Mouse (Mus musculus) heart, postnatal 4 days (tissue): Measurements from ENCODE around the gene Tet3. TPM values are rescaled to one million over a fixed set of nuclear protein-coding genes. Genes with fewer than 3 reads are reported as not detected.

Experiments used
- DNase-seq: peaks from one replicate; pipeline ENCODE4 v3.0.0; 2021
- total RNA-seq, 2 experiments: library from RNA; stranded (reverse); gene quantifications; 2 replicates each; pipeline ENCODE4 v1.2.3; 2021

Tet3 gene
- total RNA-seq, 2 experiments from 2014 or later: 51.7 to 56.7 TPM

DNA sequence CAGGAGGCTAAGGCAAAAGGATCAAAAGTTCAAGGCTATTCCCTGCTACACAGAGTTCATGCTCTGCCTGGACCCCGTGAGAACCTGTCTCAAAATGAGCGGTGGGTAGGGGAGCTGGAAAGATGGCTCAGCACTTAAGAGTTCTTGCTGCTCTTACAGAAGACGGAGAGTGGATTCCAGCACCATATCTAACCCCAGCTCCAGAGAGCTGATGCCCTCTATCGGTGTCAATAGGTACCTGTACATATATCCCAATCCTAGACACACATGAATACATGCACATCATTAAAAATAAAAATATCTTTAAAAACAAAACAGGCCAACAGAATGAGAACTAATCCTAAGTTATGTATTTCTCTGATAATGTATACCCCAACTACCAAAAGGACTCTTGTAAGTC is 19.3 kb upstream of the Tet3 start:
- no peak for DNase-seq

DNA sequence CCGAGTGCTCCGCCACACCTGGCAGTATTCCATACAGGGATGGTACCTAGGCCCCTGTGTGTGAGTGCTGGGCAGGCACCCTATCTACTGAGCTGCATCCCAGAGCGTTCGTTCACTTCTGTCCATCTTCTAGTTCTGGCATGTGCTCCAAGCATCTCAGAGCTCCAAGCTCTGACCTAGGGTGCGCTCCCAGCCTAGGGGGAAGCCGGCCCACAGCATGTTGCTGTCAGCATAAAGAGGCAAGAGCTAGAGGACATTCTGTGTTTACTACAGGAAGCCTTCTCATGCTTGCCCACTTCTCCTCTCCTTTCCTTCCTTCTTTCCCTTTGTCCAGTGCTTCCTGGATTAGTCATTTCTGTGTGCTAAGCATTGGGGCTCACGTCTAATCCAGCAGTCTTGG is 16.5 kb upstream of the Tet3 start:
- DNase-seq: no peak

DNA sequence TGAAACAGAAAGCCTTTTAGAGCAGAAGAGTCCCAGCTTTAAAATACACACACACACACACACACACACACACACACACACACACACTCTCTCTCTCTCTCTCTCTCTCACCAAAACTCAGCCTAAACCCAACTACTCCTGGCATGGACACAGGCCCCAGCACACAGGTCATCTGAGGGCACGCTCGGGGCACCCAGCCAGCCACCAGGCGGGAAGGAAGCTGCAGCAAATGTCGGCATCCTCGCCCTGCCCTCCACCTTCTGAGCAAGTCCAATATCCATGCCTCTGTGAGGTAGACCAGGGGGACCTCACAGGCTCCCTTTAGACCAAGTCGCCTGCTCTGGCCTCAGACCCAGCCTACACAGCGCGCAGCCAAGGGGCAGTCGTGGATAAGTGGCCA is 14.4 kb upstream of the Tet3 start:
- peak; percentile 77 for DNase-seq

DNA sequence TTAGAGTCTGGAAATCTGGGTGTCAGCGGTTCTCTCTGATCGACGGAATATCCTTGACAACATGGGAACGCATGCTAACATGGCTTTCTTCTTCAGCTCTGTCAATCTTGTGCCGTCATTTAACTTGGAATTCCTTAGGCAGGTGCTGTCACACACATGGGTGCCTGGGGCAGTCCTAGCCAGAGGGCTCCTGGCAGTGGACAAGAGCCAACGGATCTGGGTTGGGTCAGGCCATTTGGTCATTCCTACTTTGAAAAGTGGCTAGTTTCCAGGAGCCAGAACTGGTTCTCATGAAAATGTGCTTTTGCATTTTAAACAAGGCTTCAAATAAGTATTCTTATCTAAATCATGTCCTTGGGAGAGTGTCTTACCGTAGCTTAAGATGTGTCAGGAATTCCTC is 12.9 kb upstream of the Tet3 start:
- DNase-seq: no peak

DNA sequence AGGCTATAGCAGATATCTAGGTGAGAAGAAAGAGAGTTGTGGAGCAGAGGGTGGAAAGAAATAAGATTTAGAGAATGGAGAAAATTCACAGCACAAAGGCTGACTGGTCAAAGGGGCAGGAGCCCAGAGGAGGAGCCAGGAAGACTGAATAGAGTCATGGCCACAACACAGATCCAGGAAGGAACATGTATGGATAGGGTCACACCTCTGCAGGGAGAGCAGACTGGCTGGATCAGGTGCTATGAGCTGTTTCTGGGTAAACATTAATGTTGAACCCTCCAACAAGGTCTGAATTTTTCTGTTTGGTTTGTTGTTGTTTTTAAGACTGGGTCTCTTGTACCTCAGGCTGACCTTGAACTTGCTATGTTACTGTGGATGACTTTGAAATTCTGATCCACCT is 5.1 kb upstream of the Tet3 start:
- no peak for DNase-seq

DNA sequence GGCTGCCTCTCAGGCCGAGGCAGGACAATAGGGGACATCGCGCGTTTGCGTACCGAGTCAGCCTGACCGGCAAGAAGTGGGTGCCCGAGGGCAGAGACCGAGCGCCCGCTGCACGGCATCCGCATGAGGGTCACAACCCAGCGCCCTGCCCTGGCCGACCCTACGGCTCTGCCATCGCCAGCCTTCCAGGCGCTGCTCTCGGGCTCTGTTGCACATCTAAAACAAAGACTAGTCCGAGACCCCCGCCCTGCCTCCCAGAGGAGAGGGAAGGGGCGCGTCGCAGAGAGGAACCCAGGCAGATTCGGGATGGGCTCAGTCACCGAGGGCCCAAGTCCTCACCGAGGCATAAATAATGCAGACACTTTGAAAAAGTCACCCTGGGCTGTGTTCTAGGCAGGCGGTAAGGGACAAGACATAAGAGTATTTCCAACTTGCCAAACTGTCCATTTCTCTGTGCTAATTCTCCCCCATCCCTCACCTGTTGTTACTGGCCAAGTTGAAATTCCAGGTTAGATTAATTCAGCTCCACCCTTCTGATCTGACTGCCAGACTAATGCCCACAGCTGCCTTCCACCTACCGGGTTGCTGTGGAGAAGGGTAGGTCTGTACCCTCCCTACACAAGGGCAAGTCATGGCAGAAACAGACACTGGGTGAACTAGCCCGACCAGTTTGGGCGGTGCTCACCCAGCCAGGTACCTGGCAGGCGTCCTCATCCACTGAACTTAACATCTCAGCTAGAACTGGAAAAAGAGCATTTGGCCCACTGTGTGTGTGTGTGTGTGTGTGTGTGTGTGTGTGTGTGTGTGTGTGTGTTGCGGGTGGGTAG is 1.7 kb downstream of the Tet3 start:
- no peak for DNase-seq

DNA sequence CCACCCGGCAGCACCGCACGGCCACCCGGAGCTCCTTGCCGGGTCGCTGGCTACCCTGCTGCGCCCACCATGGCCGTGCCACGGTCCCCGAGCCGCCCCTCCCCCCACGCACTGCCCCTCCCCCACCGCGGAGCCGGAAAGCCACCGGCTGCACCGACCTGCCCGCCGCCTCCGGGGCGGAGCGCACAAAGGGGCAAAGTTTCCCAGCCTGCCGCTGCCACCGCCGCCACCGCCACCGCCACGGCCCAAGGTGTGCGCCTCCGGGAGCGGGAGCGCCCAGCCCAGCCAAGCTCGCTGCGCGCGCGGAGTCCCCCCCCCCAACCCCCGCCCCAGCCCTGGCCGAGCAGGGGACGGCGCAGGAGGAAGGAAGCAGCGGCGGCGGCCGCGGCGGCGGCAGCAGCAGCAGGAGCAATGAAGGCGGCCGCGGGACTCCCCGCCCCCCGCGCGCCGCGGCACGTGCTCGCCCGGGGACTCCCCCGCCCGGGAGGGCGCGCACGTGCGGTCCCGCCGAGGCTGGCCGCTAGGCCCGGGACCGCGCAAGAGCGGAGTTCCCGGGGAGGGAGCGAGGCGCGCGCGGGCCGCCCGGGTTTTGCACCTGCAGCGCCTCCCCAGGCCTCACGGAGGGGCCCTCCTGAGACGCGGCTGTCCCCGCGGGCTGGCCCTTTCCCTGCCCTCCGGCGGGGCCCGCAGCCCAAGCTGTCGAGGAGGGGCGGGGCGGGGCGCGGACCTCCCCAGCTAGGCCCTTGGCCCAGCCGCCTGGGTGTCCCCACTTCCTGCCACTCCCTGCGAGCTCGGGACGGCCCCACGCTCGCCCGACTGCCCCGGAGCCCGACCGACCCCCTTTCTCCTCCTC is 2.5 kb downstream of the Tet3 start:
- DNase-seq: peak; percentile 78

DNA sequence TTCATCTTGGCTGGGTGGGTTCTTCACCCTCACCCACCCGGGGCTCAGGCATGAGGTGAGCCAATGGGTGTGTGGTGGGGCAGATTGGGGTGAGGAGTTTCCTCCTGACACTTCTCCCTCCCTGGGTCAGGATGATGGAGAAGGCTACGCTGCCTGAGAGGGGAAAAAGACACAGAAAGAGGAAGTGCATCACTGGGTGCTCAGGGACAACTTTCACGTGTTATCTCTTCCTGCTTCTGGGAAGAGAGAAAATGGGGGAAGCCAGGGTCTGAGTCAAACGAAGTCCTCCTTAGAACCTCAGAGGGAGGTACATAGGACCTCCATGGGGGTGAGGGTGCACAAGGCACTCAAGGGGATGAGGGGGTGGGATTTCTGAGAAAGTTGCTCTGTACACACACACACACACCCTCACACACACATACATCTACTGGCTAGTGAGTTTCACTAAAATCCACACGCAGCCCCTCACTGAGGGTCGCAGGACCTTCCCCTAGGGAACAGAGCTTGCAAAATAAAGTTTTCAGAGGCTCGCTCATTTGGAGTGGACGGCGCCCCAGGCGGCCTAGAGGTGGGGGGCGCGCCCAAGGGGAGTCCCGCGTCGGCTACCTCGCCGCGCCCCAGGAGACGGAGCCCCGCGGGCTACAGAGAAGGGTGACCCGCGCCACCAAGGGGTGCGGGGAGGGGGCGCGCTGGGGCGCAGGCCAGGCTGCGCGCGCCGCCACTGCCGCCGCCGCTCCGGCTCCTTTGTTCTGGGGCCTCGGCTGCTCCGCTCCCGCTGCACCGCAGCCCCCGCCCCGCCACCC is 3.4 kb downstream of the Tet3 start:
- DNase-seq: peak; percentile 45

DNA sequence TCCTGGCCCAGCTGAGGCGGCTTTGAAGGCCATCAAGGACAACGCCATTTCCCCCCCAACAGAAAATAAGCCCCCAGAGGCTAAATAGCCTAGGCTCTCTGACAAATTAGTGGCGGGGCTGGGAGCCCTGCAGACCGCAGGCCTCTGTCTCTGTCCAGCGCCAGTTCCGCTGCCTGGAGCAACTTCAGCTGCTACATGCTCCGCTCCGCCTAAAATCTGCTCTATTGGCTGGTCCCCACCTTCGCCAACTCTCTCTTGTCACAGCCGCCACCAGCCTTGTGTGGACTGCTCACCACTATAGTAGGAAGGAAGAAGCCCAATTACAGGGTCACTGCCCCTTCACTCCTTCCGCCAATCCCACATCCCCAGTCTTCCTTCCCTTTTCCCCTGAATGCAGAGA is 5.2 kb downstream of the Tet3 start:
- DNase-seq: no peak

DNA sequence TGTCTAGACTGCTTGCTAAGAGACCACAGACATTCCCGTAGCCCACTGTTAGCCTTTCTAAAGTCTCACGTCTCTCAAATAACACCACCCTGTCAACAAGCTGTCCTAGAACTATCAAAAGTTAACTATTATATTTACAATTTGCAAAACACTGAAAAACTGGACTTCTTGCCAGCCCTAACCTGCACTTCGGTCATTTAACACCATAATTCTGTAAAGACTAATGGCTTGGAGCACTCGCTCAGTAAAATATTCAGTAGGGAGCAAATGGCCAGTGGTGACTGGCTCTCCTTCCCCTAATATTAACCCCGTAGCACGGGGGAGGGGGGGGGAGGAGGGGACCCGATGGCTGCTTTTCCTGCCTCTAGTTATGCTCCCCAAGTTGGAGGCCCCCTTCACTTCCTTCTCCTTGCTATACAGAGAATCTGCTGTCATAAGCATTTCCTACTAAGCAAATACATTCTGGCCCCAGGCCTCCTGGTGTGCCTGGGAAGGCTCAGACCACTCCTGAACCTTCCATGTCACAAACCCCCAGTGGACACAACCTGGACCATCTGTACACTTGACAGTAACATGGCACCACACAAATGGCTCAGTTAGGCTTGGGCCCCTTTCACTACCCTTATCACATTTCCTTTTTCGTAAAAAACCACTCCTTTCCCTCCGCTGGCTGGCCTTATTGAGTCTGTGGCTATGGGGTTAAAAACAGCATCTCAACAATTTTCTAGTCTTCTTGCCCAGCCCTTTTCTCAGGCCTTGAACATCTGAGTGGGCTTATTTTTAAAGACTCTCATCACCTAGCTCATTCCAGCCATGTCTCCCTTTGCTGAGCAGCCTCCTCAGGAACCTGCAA is 8.2 kb downstream of the Tet3 start:
- DNase-seq: no peak

DNA sequence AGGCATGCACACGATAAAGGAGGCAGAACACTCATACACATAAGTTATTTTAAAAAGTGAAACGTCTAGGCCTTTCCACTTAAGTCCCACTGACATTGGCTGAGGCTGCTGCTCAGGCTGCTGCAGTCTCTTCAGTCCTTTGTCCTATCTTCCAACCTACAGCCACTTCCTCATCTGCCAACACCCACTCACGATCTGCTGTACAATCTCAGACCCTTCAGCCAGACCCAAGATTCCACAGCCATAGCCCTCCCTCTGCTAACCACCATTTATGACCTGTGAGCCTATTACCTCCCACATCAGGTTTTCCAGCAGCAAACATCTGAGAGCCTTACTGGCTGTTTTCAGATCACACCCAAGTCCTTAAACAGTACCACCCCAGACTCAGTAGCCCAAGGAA is 9.4 kb downstream of the Tet3 start:
- DNase-seq: no peak

DNA sequence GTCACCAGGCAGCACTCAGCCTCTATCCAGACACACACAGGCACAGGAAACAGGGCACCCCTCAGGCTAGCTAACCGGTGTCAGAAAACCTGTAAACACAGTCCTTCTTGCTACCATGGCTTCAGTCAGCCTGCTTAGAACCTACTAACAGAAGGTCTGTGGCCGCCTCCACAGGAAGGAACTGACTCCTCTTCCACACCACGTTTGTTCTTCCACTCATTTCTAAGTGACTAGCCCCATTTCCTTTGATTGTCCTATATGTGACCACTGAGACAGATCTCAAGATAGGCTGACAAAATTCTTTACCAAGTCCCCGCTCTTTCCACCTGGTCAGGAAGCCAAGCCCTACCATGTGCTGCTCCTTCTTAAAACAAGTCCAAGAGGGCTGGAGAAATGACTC is 10.0 kb downstream of the Tet3 start:
- no peak for DNase-seq

DNA sequence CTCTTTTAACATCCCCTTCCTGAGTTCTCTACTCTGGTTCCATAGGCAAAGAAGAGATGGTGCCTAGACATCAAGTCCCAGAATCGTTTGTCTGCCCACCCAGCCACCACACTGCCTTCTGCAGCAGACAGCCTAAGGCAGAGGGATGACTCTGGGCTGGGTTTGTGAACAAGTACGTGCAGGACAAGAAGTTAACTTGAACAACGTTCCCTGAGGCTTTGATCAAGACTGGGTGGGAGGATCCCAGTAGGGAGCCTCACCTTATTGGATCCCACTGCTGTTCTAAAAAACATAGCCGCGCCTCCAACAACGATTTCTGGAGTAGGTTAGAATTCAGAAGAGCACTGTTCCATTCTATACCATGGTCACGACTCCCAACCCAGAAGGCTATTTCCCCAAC is 11.9 kb downstream of the Tet3 start:
- no peak for DNase-seq

DNA sequence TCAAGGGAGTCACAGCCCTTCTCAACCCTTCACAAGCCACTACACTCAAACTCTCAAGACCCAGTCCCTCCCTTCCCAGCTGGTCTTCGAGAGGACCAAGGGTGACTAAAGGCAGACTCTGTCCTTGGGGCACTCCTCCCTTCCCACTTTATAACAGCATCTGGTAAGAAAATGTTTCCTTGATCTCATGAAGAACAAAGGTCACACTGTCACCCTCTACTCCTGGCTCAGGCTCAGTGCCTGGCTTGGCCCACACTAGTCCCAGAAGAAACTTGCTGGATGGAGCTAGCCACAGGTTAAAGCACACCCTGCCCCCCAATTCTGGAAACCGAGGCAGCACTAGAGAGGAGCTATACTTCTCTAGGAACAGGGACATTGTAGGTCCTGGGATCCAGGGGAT is 13.1 kb downstream of the Tet3 start:
- DNase-seq: no peak

DNA sequence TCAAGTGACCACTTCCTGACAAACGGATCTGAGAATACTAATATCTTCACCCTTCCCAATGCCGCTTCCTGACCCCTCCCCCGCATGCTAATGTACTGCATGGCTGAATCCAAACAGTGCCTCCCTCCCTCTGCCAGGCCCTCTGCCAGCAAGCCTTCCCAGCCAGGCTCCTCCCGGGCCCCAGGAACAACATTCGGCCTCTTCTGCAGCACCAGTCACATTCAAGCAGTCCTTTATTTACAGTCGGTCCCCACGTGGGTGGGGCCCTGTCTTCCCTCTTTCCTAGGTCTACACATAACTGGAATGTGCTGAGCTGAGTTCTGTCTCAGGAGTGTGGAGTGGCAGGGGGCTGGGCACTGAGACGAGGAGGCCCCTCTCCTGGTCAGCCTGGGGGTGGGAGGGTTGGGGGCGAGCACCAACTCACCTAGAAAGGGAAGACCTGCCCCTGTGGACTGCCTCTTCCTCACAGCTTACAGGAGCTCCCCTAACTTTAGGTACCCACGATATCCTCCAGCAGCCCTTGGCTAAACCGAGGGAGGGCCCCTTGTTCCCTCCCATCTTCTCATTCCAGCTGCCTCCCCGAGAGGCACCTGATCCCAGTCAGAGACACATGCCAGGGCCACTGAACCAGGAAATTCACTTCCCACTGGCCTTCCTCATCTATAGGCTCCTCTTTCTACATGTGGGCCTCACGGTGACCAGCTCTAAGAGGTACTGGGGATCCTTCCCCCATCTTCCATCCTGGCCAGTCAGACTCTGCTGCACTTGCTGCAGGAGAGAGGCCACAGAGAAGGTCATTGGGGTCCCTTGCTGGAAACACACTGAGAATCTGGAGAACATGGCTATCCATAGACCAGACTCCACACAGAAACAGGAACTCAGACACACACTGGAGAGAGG is 15.2 kb downstream of the Tet3 start:
- peak; percentile 86 for DNase-seq

DNA sequence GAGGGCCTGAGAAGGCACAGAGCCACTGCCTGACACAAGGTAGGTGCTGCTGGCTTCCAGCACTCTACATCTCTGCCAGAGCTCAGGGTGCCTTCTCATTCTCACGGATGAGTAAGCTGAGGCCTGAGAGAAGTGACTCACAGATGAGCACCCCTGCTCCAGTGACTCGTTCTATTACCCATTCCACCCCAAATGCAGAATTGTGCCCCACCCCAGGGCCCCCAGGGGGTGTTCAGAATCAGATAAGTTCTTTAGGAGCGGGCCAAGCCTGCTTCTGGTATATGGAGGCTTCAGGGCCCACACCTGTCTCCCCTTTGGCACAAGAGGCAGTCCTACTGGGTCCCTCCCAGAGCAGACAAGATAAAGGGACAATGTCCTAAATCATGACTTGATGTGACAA is 16.2 kb downstream of the Tet3 start:
- no peak for DNase-seq

DNA sequence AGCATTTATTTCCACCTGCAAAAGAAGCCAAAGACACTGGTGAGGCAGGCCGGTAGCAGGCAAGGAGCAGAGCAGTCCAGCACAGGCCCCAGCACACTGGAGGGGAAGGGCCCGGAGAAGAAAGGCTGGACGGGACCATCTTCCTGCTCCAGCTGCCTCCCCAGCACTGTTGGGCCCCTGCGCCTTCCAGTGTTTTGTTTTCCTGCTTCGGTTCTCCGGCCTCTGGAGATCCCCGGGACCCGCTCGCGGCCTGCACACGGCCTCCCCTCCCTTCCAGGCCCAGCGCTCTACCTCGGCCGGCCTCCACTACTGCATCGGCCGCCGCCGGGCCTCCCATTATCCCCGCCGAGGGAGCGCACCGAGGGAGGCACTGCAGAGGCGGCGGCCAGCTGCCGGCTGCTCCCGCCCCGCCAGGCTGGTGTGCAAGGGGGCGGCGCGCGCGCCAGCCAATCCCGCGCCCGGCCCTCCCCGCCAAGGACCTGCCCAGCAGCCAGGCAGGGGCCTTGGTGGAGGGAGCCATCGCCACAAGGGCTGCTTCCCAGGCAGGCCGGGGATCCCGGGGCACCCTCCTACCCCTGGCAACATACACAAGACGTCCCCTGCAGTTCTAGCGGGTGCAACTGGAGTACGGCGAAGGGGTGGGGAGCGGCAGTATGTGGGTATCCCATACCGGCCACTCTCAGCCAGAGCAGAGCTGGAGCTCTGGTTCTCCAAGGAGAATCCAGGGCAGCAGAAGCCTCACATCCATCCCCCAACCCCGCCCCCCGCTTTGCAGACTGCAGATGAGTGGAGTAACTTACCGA is 17.4 kb downstream of the Tet3 start:
- DNase-seq: peak; percentile 92

DNA sequence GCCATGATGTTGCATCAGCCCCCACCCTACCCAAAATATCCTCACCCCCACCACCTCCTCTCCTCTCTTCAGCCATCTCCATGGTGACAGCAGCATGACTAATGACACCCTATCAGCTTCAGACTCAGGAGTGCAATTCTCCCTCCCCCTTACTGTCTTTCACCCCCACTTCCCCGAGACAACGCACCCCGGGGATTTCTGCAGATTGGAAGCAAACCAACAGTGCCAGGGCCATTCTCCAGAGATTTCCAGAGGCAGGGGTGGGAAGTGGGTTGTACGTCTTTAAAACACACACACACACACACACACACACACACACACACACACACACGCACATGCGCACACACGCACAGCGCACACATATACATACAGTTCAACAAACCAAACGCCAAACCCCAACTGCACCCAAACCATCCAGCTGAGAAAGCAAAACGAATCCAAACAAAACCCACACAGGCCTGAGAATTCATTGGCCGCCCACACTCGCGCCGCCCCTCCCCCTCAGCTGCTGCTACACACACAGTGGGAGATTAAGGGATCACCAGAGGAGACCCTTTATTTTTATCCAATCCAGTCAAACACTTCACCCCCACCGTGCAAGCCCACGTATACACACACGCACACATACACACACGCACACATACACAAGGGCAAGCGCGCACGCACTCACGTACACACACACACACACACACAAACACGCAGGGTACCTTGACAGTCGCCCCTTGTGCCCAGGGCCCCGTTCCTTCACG is 18.2 kb downstream of the Tet3 start:
- peak; percentile 82 for DNase-seq

DNA sequence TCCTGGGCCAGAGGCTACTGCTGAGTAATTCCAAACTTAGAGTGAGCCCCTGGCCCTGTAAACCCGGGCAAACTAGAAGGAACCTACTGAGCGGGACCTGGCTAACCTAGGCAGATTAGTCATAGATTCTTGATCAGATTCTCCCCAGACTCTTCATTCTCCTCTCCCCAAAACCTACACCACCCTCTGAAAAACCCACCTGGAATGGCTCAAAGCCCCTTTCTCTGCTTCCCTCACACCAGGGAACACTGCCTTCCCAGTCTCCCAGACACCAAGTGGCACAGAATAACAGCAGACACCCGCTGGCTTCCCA is 18.7 kb downstream of the Tet3 start:
- DNase-seq: no peak

DNA sequence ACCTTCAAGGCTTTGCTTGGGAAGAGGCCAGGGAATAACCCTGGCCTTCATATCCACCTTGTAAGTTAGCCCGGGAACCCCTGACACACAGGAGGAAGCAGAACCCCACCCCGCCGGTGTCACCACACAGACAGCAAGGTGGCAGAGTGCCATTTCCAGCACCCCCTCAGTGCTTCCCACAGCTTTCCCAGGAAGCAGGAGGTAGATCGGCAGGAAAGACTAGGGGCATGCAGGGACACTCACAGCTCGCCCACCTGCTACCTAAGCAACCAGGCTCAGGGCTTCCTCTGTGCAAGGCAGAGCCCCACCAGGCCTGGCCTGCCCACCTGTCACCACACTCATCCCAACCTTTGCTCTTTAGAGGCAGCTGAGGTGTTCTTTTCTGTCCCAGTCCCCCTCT is 19.1 kb downstream of the Tet3 start:
- no peak for DNase-seq
